Mouse (Mus musculus): ENCODE results near the gene Szt2.

Szt2 gene

GRCm38 (mm10) chr4:118356738-118357137, 52.3 kb downstream of the Szt2 start:
- no peak for DNase-seq

GRCm38 (mm10) chr4:118354289-118354688, 54.8 kb downstream of the Szt2 start:
- DNase-seq: no peak

DNA sequence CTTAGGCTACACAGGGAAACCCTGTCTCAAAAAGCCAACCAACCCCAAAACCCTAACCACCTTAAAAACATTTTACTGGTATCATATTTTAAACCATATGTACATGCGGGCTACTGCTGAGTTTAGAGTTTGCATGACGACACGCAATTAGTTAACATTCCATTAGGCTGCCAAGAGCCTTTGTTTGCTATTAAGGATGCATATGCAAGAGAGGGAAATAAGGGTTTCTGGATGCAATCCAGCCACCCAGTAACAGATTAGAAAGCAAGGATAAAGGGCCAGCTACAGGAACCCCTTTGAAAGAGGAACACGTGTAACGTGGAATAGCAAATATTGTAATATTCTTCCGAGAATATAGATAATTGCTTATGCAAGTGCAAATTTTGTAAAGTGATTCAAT, 55.4 kb downstream of the Szt2 start:
- no peak for DNase-seq

DNA sequence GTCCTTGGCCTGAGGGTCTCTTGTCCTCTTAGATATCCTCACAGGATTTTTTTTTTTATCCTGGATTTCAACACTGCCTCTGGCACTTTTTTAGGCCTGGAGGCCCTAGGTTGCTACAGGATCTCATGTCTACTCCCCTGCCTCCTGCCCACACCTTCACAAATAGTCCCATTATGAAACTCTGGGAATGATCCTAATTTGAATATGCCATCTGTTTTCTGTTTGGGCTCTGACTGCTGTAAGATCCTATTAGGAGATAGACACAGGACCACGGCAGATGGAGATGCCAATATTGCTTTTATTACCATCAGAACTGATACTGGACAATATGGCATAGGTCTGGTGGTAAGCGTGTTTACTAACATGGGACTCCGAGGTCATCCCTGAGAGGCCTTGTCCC, 57.2 kb downstream of the Szt2 start:
- DNase-seq: peak; percentile 57

- DNase-seq: no peak
These were observed 58.2 kb downstream of the Szt2 start for GRCm38 (mm10) chr4:118350864-118351263.

GRCm38 (mm10) chr4:118347529-118348309, 61.4 kb downstream of the Szt2 start:
- no peak for DNase-seq

DNA sequence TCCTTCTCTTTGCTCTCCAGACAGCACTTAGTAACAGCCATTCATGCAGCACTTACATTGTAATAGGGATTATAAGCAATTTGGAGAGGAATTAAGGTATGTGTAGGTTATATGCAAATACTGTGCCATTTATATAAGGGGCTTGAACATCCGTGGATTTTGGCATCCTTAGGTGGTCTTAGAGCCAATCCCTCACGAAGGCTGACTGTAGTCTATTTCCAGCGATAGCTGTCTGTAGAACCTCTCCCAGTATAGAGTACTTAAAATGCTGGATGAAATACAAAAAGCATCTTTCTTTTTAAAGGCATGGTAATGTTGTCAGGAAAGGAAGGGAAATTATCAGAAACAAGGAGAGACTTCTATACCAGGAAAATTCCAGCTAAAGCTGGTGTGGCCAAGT, 67.6 kb downstream of the Szt2 start:
- DNase-seq: no peak

GRCm38 (mm10) chr4:118336658-118337057, 72.4 kb downstream of the Szt2 start:
- DNase-seq: no peak

DNA sequence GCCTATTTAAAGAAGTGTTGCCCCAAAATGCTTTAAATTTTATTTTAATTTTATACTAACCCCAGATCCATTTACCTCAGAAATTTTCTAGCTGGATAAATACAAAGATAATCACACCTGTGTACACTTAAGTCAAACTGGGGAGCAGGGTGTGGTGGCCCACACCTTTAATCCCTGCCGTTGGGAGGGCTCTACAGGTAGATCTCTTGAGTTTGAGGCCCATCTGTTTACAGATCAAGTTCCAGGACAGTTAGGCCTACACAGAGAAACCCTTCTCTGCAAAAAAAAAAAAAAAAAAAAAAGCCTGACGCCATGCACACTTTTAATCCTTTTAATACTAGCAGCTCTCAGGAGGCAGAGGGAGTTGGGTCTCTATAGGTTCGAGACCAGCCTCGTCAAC, 73.1 kb downstream of the Szt2 start:
- no peak for DNase-seq

GRCm38 (mm10) chr4:118331777-118332176, 77.3 kb downstream of the Szt2 start:
- DNase-seq: no peak

DNA sequence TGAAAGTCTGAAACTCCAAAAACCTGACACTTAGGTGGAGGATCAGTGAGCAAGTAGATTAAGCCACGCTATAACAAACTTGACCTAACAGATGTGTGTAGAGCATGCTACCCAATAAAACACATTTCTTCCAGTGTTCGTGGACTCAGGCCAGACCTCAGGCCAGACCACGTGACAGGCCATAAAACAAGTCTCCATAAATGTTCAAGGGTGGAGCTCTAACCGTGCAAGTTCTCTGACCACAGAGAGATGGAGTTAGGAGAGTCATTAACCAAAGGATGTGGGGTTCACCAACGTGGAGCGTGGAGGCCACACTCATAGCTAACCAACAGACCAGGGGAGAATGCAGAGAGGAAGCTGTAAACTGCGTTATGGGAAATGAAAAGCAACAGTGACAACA, 82.6 kb downstream of the Szt2 start:
- no peak for DNase-seq

DNA sequence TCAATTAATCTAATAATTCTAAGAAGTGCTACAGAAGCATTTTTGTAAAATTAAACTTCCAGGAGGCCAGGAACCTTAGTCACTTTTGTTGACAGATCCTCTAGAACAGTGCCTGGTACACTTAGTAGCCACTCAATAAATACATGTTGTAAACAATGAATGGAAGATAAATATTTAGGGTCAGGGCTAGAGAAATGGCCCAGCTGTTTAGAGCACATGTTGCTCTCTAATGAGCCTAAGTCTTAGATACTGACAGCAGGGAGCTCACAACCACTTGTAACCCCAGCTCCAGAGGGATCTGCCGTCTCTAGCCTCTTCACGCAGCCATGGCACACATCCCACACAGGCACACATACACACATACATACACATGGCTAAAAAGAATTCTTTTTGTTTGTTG, 88.4 kb downstream of the Szt2 start:
- no peak for DNase-seq

DNA sequence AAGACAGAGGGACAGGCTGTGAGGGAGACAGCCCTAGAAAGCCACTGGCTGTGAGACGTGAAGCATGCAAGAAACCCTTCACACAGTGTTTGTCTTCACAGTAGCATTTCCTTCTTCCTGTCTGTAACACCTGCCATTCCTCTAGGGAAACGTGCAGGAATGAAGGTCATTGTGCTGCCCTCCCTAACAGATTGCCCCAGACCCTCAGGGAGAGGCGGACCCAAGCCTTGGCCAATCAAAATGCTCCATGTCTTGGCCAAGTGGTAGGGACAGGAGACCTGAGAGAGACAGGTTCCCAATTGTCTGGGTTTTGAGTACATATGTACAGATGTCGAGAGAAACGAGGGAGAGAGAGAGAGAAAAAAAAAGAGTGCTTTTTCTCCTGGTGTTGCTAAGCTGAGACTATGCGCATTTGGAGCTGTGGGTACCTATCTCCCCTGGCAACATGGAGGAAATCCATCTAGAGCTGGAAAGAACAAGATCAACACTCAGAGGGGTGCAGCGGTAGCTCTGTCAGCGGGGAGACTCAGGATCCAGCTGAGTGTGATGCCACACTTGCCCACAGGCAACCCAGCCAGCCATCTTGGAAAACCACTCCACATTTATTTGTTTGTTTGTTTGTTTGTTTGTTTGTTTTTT, 89.2 kb downstream of the Szt2 start:
- no peak for DNase-seq

GRCm38 (mm10) chr4:118316662-118317061, 92.4 kb downstream of the Szt2 start:
- DNase-seq: no peak

GRCm38 (mm10) chr4:118315286-118315685, 93.8 kb downstream of the Szt2 start:
- no peak for DNase-seq

Data from layer of hippocampus, adult 9-11 months (tissue).